Mouse (Mus musculus) spleen, adult 2 months (tissue): ENCODE measurements at regions not wholly inside any gene's neighbourhood (a gene's known extent, or its start where the extent isn't known, plus 50 kb on each side); places are given as distances from the start of the nearest gene placed in this dataset.

Experiments used
- CTCF ChIP-seq: fragments of 200-500 bp; IDR thresholded peaks from 2 replicates; pipeline ENCODE4 v1.5.1; 2011; ENCODE audit warnings: mild to moderate bottlenecking, inconsistent platforms; ENCODE audit not compliant: insufficient read depth, insufficient read length, insufficient replicate concordance; ENCODE audit errors: extremely low read depth
- POLR2A ChIP-seq: fragments of 200-500 bp; IDR thresholded peaks from 2 replicates; pipeline ENCODE4 v1.6.1; 2011; ENCODE audit warnings: low read depth, low read length, inconsistent platforms

GRCm38 (mm10) chr9:101420181-101420580, 168.6 kb upstream of the Ppp2r3a start:
- TF ChIP-seq POLR2A (no peak), CTCF (no peak)
